Mouse (Mus musculus): ENCODE results near the gene Tmem136. TPM values are rescaled to one million over a fixed set of nuclear protein-coding genes. Genes with fewer than 3 reads are reported as not detected.
"Not testable (repeated sequence)": the region's sequence is repeated elsewhere in the genome, so short reads cannot be mapped to it uniquely, and the experiment has no call there.

Tmem136 gene
- polyA plus RNA-seq (2012; rRNA removed): 0.60 and 0.97 TPM in 2 replicates

- WGBS: 6% methylated on average over 55 of the region's 55 CpGs
- no peak for DNase-seq (ENCODE audit: low read depth, low spot score)
Measured at GRCm38 (mm10) chr9:43116134-43116996, at the start of gene Tmem136. Gene Tmem136 (minus strand): TSS chr9:43116570.

- WGBS: 70% methylated on average over 6 of the region's 6 CpGs
- DNase-seq (ENCODE audit: low read depth, low spot score): no peak
Measured at GRCm38 (mm10) chr9:43155960-43156359, 39.6 kb upstream of the Tmem136 start.

GRCm38 (mm10) chr9:43151779-43152178 is 35.4 kb upstream of the Tmem136 start:
- WGBS: 47% methylated on average over 6 of the region's 6 CpGs
- DNase-seq (ENCODE audit: low read depth, low spot score): no peak

GRCm38 (mm10) chr9:43150957-43151356 is 34.6 kb upstream of the Tmem136 start:
- WGBS: 28% methylated on average over 9 of the region's 9 CpGs
- DNase-seq (ENCODE audit: low read depth, low spot score): no peak

- 19% methylated on average over 10 of the region's 10 CpGs for WGBS
- DNase-seq (ENCODE audit: low read depth, low spot score): peak; percentile 29
Measured at GRCm38 (mm10) chr9:43150075-43150474, 33.7 kb upstream of the Tmem136 start.

- 85% methylated on average over 3 of the region's 3 CpGs for WGBS
- DNase-seq (ENCODE audit: low read depth, low spot score): no peak
Measured at GRCm38 (mm10) chr9:43149498-43149897, 33.1 kb upstream of the Tmem136 start.

GRCm38 (mm10) chr9:43145196-43145595 is 28.8 kb upstream of the Tmem136 start:
- no peak for DNase-seq (ENCODE audit: low read depth, low spot score)
- WGBS: 87% methylated on average over 4 of the region's 4 CpGs

- whole genome bisulfite sequencing: 47% methylated on average over 12 of the region's 12 CpGs
- no peak for DNase-seq (ENCODE audit: low read depth, low spot score)
Measured at GRCm38 (mm10) chr9:43144206-43144810, 27.9 kb upstream of the Tmem136 start.

- 0% methylated on average over 4 of the region's 4 CpGs for WGBS
- peak; percentile 42 for DNase-seq (ENCODE audit: low read depth, low spot score)
Measured at GRCm38 (mm10) chr9:43141839-43142238, 25.5 kb upstream of the Tmem136 start.

- WGBS: 74% methylated on average over 3 of the region's 3 CpGs
- no peak for DNase-seq (ENCODE audit: low read depth, low spot score)
Measured at GRCm38 (mm10) chr9:43133525-43133924, 17.2 kb upstream of the Tmem136 start.

GRCm38 (mm10) chr9:43132380-43132779 is 16.0 kb upstream of the Tmem136 start:
- 24% methylated on average over 4 of the region's 4 CpGs for WGBS
- DNase-seq (ENCODE audit: low read depth, low spot score): no peak

GRCm38 (mm10) chr9:43131940-43132339 is 15.6 kb upstream of the Tmem136 start:
- DNase-seq (ENCODE audit: low read depth, low spot score): no peak
- WGBS: 51% methylated on average over 5 of the region's 5 CpGs

GRCm38 (mm10) chr9:43130684-43131083 is 14.3 kb upstream of the Tmem136 start:
- DNase-seq (ENCODE audit: low read depth, low spot score): no peak
- 95% methylated on average over 2 of the region's 2 CpGs for WGBS

GRCm38 (mm10) chr9:43127101-43127787 is 10.9 kb upstream of the Tmem136 start:
- whole genome bisulfite sequencing: 56% methylated on average over 10 of the region's 10 CpGs
- DNase-seq (ENCODE audit: low read depth, low spot score): no peak

- WGBS: 28% methylated on average over 1 of the region's 1 CpGs
- DNase-seq (ENCODE audit: low read depth, low spot score): no peak
Measured at GRCm38 (mm10) chr9:43122379-43122778, 6.0 kb upstream of the Tmem136 start.

- WGBS: 81% methylated on average over 2 of the region's 2 CpGs
- not testable (repeated sequence) for DNase-seq (ENCODE audit: low read depth, low spot score)
Measured at GRCm38 (mm10) chr9:43121948-43122347, 5.6 kb upstream of the Tmem136 start.

- no peak for DNase-seq (ENCODE audit: low read depth, low spot score)
- 67% methylated on average over 6 of the region's 6 CpGs for WGBS
Measured at GRCm38 (mm10) chr9:43116997-43117336, 597 bp upstream of the Tmem136 start.

GRCm38 (mm10) chr9:43115431-43116133 is 788 bp downstream of the Tmem136 start:
- WGBS: 27% methylated on average over 12 of the region's 12 CpGs
- no peak for DNase-seq (ENCODE audit: low read depth, low spot score)

- no peak for DNase-seq (ENCODE audit: low read depth, low spot score)
- WGBS: 52% methylated on average over 4 of the region's 4 CpGs
Measured at GRCm38 (mm10) chr9:43114833-43115232, 1.5 kb downstream of the Tmem136 start.
